Mouse (Mus musculus) urinary bladder, adult 2 months (tissue): ENCODE measurements around the gene Tmie. TPM values are rescaled to one million over a fixed set of nuclear protein-coding genes. Genes with fewer than 3 reads are reported as not detected.
A peak's percentile ranks its signal among the peaks of the same experiment; 100 is the strongest.

Experiments
- DNase-seq: peaks from one replicate; pipeline ENCODE4 v3.0.0; 2022; ENCODE audit warnings: low spot score
- polyA plus RNA-seq: library from polyadenylated mRNA; depleted of rRNA; stranded (reverse); fragments of >200 nt; gene quantifications from 2 replicates; pipeline ENCODE4 v1.2.3, GENCODE M21; 2012

Tmie gene
- polyA plus RNA-seq, 1 experiment: 7.3 TPM

GRCm38 (mm10) chr9:110888935-110889334 lies 9.0 kb upstream of the Tmie start:
- no peak for DNase-seq

GRCm38 (mm10) chr9:110887388-110888303 lies 7.7 kb upstream of the Tmie start:
- DNase-seq: no peak

- DNase-seq: no peak
Measured at GRCm38 (mm10) chr9:110881953-110882352, 2.0 kb upstream of the Tmie start.

GRCm38 (mm10) chr9:110880772-110881171 lies 859 bp upstream of the Tmie start:
- peak; percentile 44 for DNase-seq

- DNase-seq: no peak
Measured at GRCm38 (mm10) chr9:110879191-110879920, 557 bp downstream of the Tmie start, which contains the start of gene Als2cl. Als2cl (plus strand) TSS chr9:110879870.

- no peak for DNase-seq
Measured at GRCm38 (mm10) chr9:110877888-110878287, 2.0 kb downstream of the Tmie start.

- DNase-seq: no peak
Measured at GRCm38 (mm10) chr9:110877353-110877752, 2.6 kb downstream of the Tmie start.

GRCm38 (mm10) chr9:110875288-110875695 lies 4.6 kb downstream of the Tmie start:
- no peak for DNase-seq

GRCm38 (mm10) chr9:110874660-110875191 lies 5.2 kb downstream of the Tmie start:
- DNase-seq: no peak

- DNase-seq: no peak
Measured at GRCm38 (mm10) chr9:110873681-110874659, 5.9 kb downstream of the Tmie start.

- no peak for DNase-seq
Measured at GRCm38 (mm10) chr9:110871030-110871429, 8.9 kb downstream of the Tmie start.

- no peak for DNase-seq
Measured at GRCm38 (mm10) chr9:110858967-110859596, 20.8 kb downstream of the Tmie start.

- no peak for DNase-seq
Measured at GRCm38 (mm10) chr9:110858523-110858922, 21.4 kb downstream of the Tmie start.

- no peak for DNase-seq
Measured at GRCm38 (mm10) chr9:110857781-110858472, 22.0 kb downstream of the Tmie start, which contains the start of gene Prss50. Prss50 (plus strand) TSS chr9:110857967.

- no peak for DNase-seq
Measured at GRCm38 (mm10) chr9:110856920-110857319, 23.0 kb downstream of the Tmie start.

GRCm38 (mm10) chr9:110855903-110856302 lies 24.0 kb downstream of the Tmie start:
- DNase-seq: no peak

GRCm38 (mm10) chr9:110849162-110849561 lies 30.8 kb downstream of the Tmie start:
- DNase-seq: no peak

- DNase-seq: no peak
Measured at GRCm38 (mm10) chr9:110844206-110844605, 35.7 kb downstream of the Tmie start, which contains the start of gene Prss46. Prss46 (plus strand) TSS chr9:110844506.

- no peak for DNase-seq
Measured at GRCm38 (mm10) chr9:110841438-110841837, 38.5 kb downstream of the Tmie start.

- no peak for DNase-seq
Measured at GRCm38 (mm10) chr9:110840905-110841304, 39.0 kb downstream of the Tmie start.
